10 mouse cellular contexts compared by ENCODE assay signal in the genomic region with DNA sequence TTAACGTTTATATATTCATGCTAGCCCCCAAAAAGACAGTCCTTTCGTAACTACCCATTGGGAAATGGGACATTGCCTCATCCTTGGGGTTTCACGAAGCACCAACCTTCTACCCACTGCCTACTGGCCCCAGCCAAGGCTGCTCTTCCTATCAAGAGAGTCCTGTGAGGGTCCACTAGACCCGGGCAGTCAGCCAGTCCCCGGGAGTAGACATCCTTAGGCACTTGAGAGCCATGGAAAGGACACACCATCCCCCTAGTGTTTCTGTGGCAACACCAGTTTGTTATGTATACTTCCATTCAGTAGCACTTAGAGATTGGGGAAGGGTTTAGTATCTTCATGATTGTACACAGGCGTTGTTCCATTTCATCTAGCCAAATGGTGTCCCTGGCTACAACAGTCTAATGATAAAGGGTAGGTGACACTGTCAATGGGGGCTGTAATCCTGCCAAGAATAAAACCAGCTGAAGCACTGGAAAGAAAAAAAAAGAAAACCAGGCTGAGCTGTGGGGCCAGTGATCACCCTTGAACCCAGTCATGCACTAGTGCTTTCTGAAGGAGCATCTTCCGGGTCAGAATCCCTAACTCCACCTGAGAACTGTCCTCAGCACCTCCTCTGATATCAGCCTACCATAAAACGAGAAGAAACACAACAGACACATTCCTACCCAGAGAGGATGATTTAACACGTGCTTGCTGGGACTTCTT.
DNase-seq lines count a peak whose midpoint lies in the region; ATAC-seq and TF ChIP-seq lines count a peak whose summit lies in the region.
"Had no signal": no experiment of that assay in that cellular context is flagged by ENCODE, and none has a peak within 500 bp of the region (broad histone marks: within the 10 kb centered on the region; RNA-seq: fewer than 3 reads in every experiment).

No protein-coding gene starts in this region.

- peak overlapping the region; percentile 94 for H3K27ac ChIP-seq in kidney, adult 2 months (ENCODE audit: insufficient read depth, low read depth, low read length)
- H3K27ac ChIP-seq in intestine, postnatal 0 days (ENCODE audit: low read depth, low read length): peak overlapping the region; percentile 75; the same call in 1 of the 2 replicates

- H3K4me3 ChIP-seq in kidney, adult 2 months (ENCODE audit: insufficient read depth, low read depth, low read length): no peak overlapping the region
- H3K4me3 ChIP-seq in intestine, postnatal 0 days (ENCODE audit: low read depth, low read length): no peak overlapping the region
- H3K4me3 ChIP-seq: midbrain, embryonic 12.5 days had no signal

- DNase-seq in kidney, adult 2 months: peak; percentile 66
- DNase-seq in kidney, adult 18-20 months: no peak
- DNase-seq in heart, adult 11 months: peak; percentile 98
- peak; percentile 78 to 90 for DNase-seq in lung, postnatal 4 days
- no peak for DNase-seq in gastrocnemius, adult 18-20 months (ENCODE audit: low spot score)
- no peak for DNase-seq in thymus, postnatal 0 days (ENCODE audit: low spot score)
- DNase-seq in right cerebral cortex, postnatal 25 days: no peak
- DNase-seq: embryo, embryonic 11 days had no signal

- H3K9me3 ChIP-seq in intestine, postnatal 0 days (ENCODE audit: control insufficient read depth): no peaks in the 10 kb centered on the region
- H3K9me3 ChIP-seq: midbrain, embryonic 12.5 days had no signal

- peaks cover 42% of the 10 kb centered on the region for H3K4me1 ChIP-seq in kidney, adult 2 months (ENCODE audit: control insufficient read depth, insufficient read depth, low read length)
- peaks cover 28% of the 10 kb centered on the region for H3K4me1 ChIP-seq in intestine, postnatal 0 days (replicated peaks; ENCODE audit: control insufficient read depth, insufficient read depth, low read length)

- TF ChIP-seq POLR2A in kidney, adult 2 months (IDR thresholded peaks at IDR 0.05; ENCODE audit: low read depth, low read length): no peak

- 0 out of 2 replicates have a peak overlapping the region, but pooled peaks have one; percentile 3 for H3K4me2 ChIP-seq in intestine, postnatal 0 days (replicated peaks; ENCODE audit: low read depth)
- H3K4me2 ChIP-seq: midbrain, embryonic 12.5 days had no signal

- no peaks in the 10 kb centered on the region for H3K36me3 ChIP-seq in kidney, adult 2 months (ENCODE audit: control insufficient read depth, insufficient read depth, low read length)
- H3K36me3 ChIP-seq in intestine, postnatal 0 days (ENCODE audit: control insufficient read depth, insufficient read depth): no peaks in the 10 kb centered on the region
- H3K36me3 ChIP-seq: midbrain, embryonic 12.5 days had no signal

- ATAC-seq in intestine, postnatal 0 days: no peak

- no peaks in the 10 kb centered on the region for H3K27me3 ChIP-seq in kidney, adult 2 months (replicated peaks; ENCODE audit: control insufficient read depth, insufficient read depth, low read length)
- no peaks in the 10 kb centered on the region for H3K27me3 ChIP-seq in intestine, postnatal 0 days (replicated peaks; ENCODE audit: control insufficient read depth, insufficient read depth, low read length)
- H3K27me3 ChIP-seq: midbrain, embryonic 12.5 days had no signal

- no peak for TF ChIP-seq CTCF in kidney, adult 2 months (conservative IDR thresholded peaks at IDR 0.05; ENCODE audit: insufficient read depth, insufficient read length, low read depth, low read length)
- no peak for TF ChIP-seq CTCF in intestine, postnatal 0 days (IDR thresholded peaks at IDR 0.05; ENCODE audit: low read depth)

- H3K9ac ChIP-seq in intestine, postnatal 0 days (ENCODE audit: low read depth, low read length): no peak overlapping the region
- H3K9ac ChIP-seq: midbrain, embryonic 12.5 days had no signal

- 51% methylated on average over 9 of the region's 9 CpGs for WGBS in kidney, adult 2 months
- WGBS in intestine, postnatal 0 days: 56% methylated on average over 9 of the region's 9 CpGs

Comparison
In these comparisons a context has a peak if more than half of its experiments do, and no peak if none do; other contexts are left out.
1. DNase-seq: peak in kidney, adult 2 months (single experiment), heart, adult 11 months (single experiment) and lung, postnatal 4 days (2 of 2); none in kidney, adult 18-20 months (single experiment), gastrocnemius, adult 18-20 months (single experiment), thymus, postnatal 0 days (single experiment) and right cerebral cortex, postnatal 25 days (single experiment).